Mouse (Mus musculus) ES-E14 (cell line): ENCODE measurements around the gene Bcl2l10. TPM values are rescaled to one million over a fixed set of nuclear protein-coding genes. Genes with fewer than 3 reads are reported as not detected.
A peak's percentile ranks its signal among the peaks of the same experiment; 100 is the strongest.

ENCODE experiments used
- DNase-seq: peaks from one replicate; pipeline ENCODE4 v3.0.0-alpha.2; 2013; ENCODE audit warnings: low read depth, low spot score
- H3K27ac ChIP-seq: 2 replicates; pipeline ENCODE4 v1.5.1; 2012; ENCODE audit warnings: low read depth, mild to moderate bottlenecking, low read length, moderate library complexity, mixed read lengths; ENCODE audit not compliant: poor library complexity, insufficient read depth, severe bottlenecking
- H3K36me3 ChIP-seq: 2 replicates; pipeline ENCODE4 v1.6.1; 2012; ENCODE audit warnings: mild to moderate bottlenecking, low read length, moderate library complexity, mixed read lengths; ENCODE audit not compliant: control insufficient read depth, poor library complexity, insufficient read depth, severe bottlenecking
- H3K4me1 ChIP-seq, 2 experiments: fragments of 150-350 bp in 1 of 2; sonication (generic) in 1 of 2; 2 replicates each; pipeline ENCODE4 v1.6.1; 2012; ENCODE audit warnings: low read length in 2 of 2, mild to moderate bottlenecking in 1 of 2, mixed read lengths in 1 of 2; ENCODE audit not compliant: control insufficient read depth in 2 of 2, insufficient read depth in 2 of 2, poor library complexity in 1 of 2
- H3K4me3 ChIP-seq, 2 experiments: fragments of 150-350 bp in 1 of 2; sonication (generic) in 1 of 2; 2 replicates each; pipeline ENCODE4 v1.5.1; 2012; ENCODE audit warnings: low read length in 2 of 2, low read depth in 1 of 2, mild to moderate bottlenecking in 1 of 2, mixed read lengths in 1 of 2; ENCODE audit not compliant: insufficient read depth in 1 of 2, poor library complexity in 1 of 2, severe bottlenecking in 1 of 2
- H3K9ac ChIP-seq: 2 replicates; pipeline ENCODE4 v1.6.1; 2012; ENCODE audit warnings: low read depth, mild to moderate bottlenecking, low read length, mixed read lengths; ENCODE audit not compliant: poor library complexity, insufficient read depth, severe bottlenecking
- H3K9me3 ChIP-seq: fragments of 150-350 bp; sonication (generic); 2 replicates; pipeline ENCODE4 v1.6.1; 2012; ENCODE audit warnings: low read depth, mild to moderate bottlenecking, low read length; ENCODE audit not compliant: control insufficient read depth, insufficient read depth
- CHD2 ChIP-seq: IDR thresholded peaks from 2 replicates; pipeline ENCODE4 v1.6.1; 2014; ENCODE audit warnings: mild to moderate bottlenecking, low read depth, low read length, inconsistent platforms
- HCFC1 ChIP-seq: IDR thresholded peaks from 2 replicates; pipeline ENCODE4 v1.6.1; 2012; ENCODE audit warnings: low read length, inconsistent platforms, borderline replicate concordance; ENCODE audit not compliant: insufficient read depth
- MAFK ChIP-seq: IDR thresholded peaks from 2 replicates; pipeline ENCODE4 v1.6.1; 2014; ENCODE audit warnings: mild to moderate bottlenecking, low read depth, low read length, inconsistent platforms; ENCODE audit not compliant: insufficient read depth
- ZC3H11A ChIP-seq: IDR thresholded peaks from 2 replicates; pipeline ENCODE4 v1.6.1; 2012; ENCODE audit warnings: low read depth, mild to moderate bottlenecking, inconsistent platforms, low read length, borderline replicate concordance
- ZNF384 ChIP-seq: IDR thresholded peaks from 2 replicates; pipeline ENCODE4 v1.6.1; 2012; ENCODE audit warnings: low read depth, low read length, inconsistent platforms
- in situ Hi-C, 2 experiments: fragments of 600-800 bp; cut with MboI; formaldehyde crosslinking; loops; one replicate each; pipeline ENCODE4 v1.15.1; 2025; ENCODE audit warnings: low sequenced_read_pairs in 2 of 2, inconsistent platforms in 1 of 2; ENCODE audit not compliant: unreplicated experiment in 2 of 2
- total RNA-seq: library from RNA; depleted of rRNA; stranded (reverse); fragments of 300-350 nt; gene quantifications from 2 replicates; pipeline ENCODE4 v1.2.3, GENCODE M21; 2012

Gene Bcl2l10
- total RNA-seq, 1 experiment, result 0.71 TPM

- H3K36me3 ChIP-seq, result no peaks in the 10 kb centered on the region
- H3K4me1 ChIP-seq, result peaks cover 12 to 26% of the 10 kb centered on the region in 2 experiments; a peak in 3 of 4 replicates
- in situ Hi-C loops, result no loop called here
- no peak overlapping the region for H3K9ac ChIP-seq
- no peaks in the 10 kb centered on the region for H3K9me3 ChIP-seq
- no peak overlapping the region for H3K4me3 ChIP-seq
- DNase-seq, result no peak
- H3K27ac ChIP-seq, result no peak overlapping the region
- no peak for TF ChIP-seq ZNF384
- no peak for TF ChIP-seq MAFK
- TF ChIP-seq CHD2, result no peak
- no peak for TF ChIP-seq HCFC1
- no peak for TF ChIP-seq ZC3H11A
Observed at GRCm38 (mm10) chr9:75365195-75365594, 17.6 kb downstream of the Bcl2l10 start.

GRCm38 (mm10) chr9:75366191-75366590, 18.6 kb downstream of the Bcl2l10 start:
- DNase-seq, result no peak
- in situ Hi-C loops, result no loop called here
- no peaks in the 10 kb centered on the region for H3K36me3 ChIP-seq
- peaks cover 12 to 26% of the 10 kb centered on the region in 2 experiments; a peak in 3 of 4 replicates for H3K4me1 ChIP-seq
- no peak for TF ChIP-seq ZC3H11A
- no peaks in the 10 kb centered on the region for H3K9me3 ChIP-seq
- H3K27ac ChIP-seq, result no peak overlapping the region
- H3K9ac ChIP-seq, result peak overlapping the region; percentile 9; the same call in 1 of the 2 replicates
- no peak overlapping the region for H3K4me3 ChIP-seq

GRCm38 (mm10) chr9:75368779-75369178, 21.2 kb downstream of the Bcl2l10 start:
- Histone ChIP-seq H3K27ac (no peak overlapping the region), H3K4me1 (peaks cover 5 to 18% of the 10 kb centered on the region in 2 experiments; a peak in 2 of 4 replicates), H3K4me3 (no peak overlapping the region), H3K36me3 (no peaks in the 10 kb centered on the region), H3K9ac (no peak overlapping the region), H3K9me3 (no peaks in the 10 kb centered on the region)
- TF ChIP-seq MAFK (no peak), HCFC1 (no peak), ZC3H11A (no peak), ZNF384 (no peak), CHD2 (no peak)
- in situ Hi-C loops, result no loop called here
- no peak for DNase-seq

- in situ Hi-C loops, result no loop called here
- Histone ChIP-seq H3K9me3 (no peaks in the 10 kb centered on the region), H3K4me3 (peak overlapping the region in 1 of 2 experiments; percentile 20; a peak in 1 of 4 replicates), H3K4me1 (peaks cover 3 to 23% of the 10 kb centered on the region in 2 experiments; a peak in 3 of 4 replicates), H3K9ac (peak overlapping the region; percentile 2; the same call in 1 of the 2 replicates), H3K27ac (peak overlapping the region; percentile 91), H3K36me3 (no peaks in the 10 kb centered on the region)
- TF ChIP-seq ZC3H11A (no peak), CHD2 (no peak), ZNF384 (no peak), HCFC1 (no peak), MAFK (no peak)
- no peak for DNase-seq
Observed at GRCm38 (mm10) chr9:75375606-75376005, 28.0 kb downstream of the Bcl2l10 start.

- DNase-seq, result peak; percentile 63
- TF ChIP-seq ZNF384, result no peak
- no peak for TF ChIP-seq ZC3H11A
- TF ChIP-seq CHD2, result peak; percentile 76
- in situ Hi-C loops, result no loop called here
- H3K36me3 ChIP-seq, result no peaks in the 10 kb centered on the region
- H3K9ac ChIP-seq, result no peak overlapping the region
- H3K4me1 ChIP-seq, result peaks cover 3 to 23% of the 10 kb centered on the region in 2 experiments; a peak in 3 of 4 replicates
- no peak overlapping the region for H3K4me3 ChIP-seq
- H3K9me3 ChIP-seq, result no peaks in the 10 kb centered on the region
- peak overlapping the region; percentile 91; the same call in 1 of the 2 replicates for H3K27ac ChIP-seq
Observed at GRCm38 (mm10) chr9:75376428-75376827, 28.9 kb downstream of the Bcl2l10 start.
